Comparison of ENCODE assay signal across 8 mouse cellular contexts in genomic region chr2:27678836-27679480, GRCm38 (mm10). TPM values are rescaled to one million over a fixed set of nuclear protein-coding genes. Genes with fewer than 3 reads are reported as not detected.
A peak's percentile ranks its signal among the peaks of the same experiment; 100 is the strongest.
DNase-seq lines count a peak whose midpoint lies in the region; ATAC-seq lines count a peak whose summit lies in the region.

No protein-coding gene starts in this region.

- H3K4me1 ChIP-seq in lung, embryonic 16.5 days (replicated peaks; ENCODE audit: control insufficient read depth, insufficient read depth, low read length): peaks cover 54% of the 10 kb centered on the region
- peaks cover 42% of the 10 kb centered on the region for H3K4me1 ChIP-seq in limb, embryonic 11.5 days (ENCODE audit: control insufficient read depth, insufficient read depth, low read length)

- no peak for DNase-seq in lung, postnatal 36 days
- peak; percentile 31 to 61 for DNase-seq in heart, postnatal 36 days
- no peak for DNase-seq in limb, embryonic 11.5 days (ENCODE audit: low spot score)
- DNase-seq in retina, postnatal 1 day: peak; percentile 61
- no peak for DNase-seq in adrenal gland, adult (ENCODE audit: inconsistent age in 2 of 2, low spot score in 1 of 2)

- H3K4me3 ChIP-seq in lung, embryonic 16.5 days (ENCODE audit: low read length): peak overlapping the region; percentile 88
- peak overlapping the region; percentile 90 for H3K4me3 ChIP-seq in limb, embryonic 11.5 days (ENCODE audit: low read depth, low read length)

- no peaks in the 10 kb centered on the region for H3K27me3 ChIP-seq in lung, embryonic 16.5 days (ENCODE audit: control insufficient read depth, insufficient read depth, low read depth, low read length)
- no peaks in the 10 kb centered on the region for H3K27me3 ChIP-seq in limb, embryonic 11.5 days (ENCODE audit: control insufficient read depth, insufficient read depth, low read length)

- H3K4me2 ChIP-seq in lung, embryonic 16.5 days (ENCODE audit: low read depth, low read length): peak overlapping the region; percentile 75
- H3K4me2 ChIP-seq in limb, embryonic 11.5 days (ENCODE audit: low read depth, severe bottlenecking): peak overlapping the region; percentile 61

- WGBS in lung, embryonic 16.5 days: 28% methylated on average over 7 of the region's 7 CpGs
- WGBS in limb, embryonic 11.5 days: 42% methylated on average over 7 of the region's 7 CpGs

- H3K9me3 ChIP-seq in lung, embryonic 16.5 days (ENCODE audit: control insufficient read depth, low read length): no peaks in the 10 kb centered on the region
- no peaks in the 10 kb centered on the region for H3K9me3 ChIP-seq in limb, embryonic 11.5 days (ENCODE audit: control insufficient read depth, low read length)

- no peaks in the 10 kb centered on the region for H3K36me3 ChIP-seq in lung, embryonic 16.5 days (ENCODE audit: control insufficient read depth, insufficient read depth, low read length)
- no peaks in the 10 kb centered on the region for H3K36me3 ChIP-seq in limb, embryonic 11.5 days (ENCODE audit: control insufficient read depth, insufficient read depth, low read length)

- peak overlapping the region; percentile 97 for H3K27ac ChIP-seq in lung, embryonic 16.5 days (ENCODE audit: low read length)
- H3K27ac ChIP-seq in limb, embryonic 11.5 days (replicated peaks; ENCODE audit: low read depth, low read length): no peak overlapping the region

- ATAC-seq in lung, embryonic 16.5 days (ENCODE audit: low read depth): no peak
- no peak for ATAC-seq in limb, embryonic 11.5 days (ENCODE audit: insufficient number of reproducible peaks, low FRiP score, low TSS enrichment, low read depth)
- no peak for ATAC-seq in megakaryocyte-erythroid progenitor cell, adult 5-6 weeks (replicated peaks; ENCODE audit: low FRiP score, low TSS enrichment, poor library complexity, severe bottlenecking)
- no peak for ATAC-seq in erythroblast, adult 5-6 weeks (replicated peaks; ENCODE audit: low FRiP score, poor library complexity, severe bottlenecking)

- H3K9ac ChIP-seq in lung, embryonic 16.5 days (ENCODE audit: low read length): peak overlapping the region; percentile 98
- H3K9ac ChIP-seq in limb, embryonic 11.5 days (ENCODE audit: low read length): peak overlapping the region; percentile 95; the same call in 1 of the 2 replicates

- intact Hi-C loops in heart, postnatal 36 days (cut with DNase I): loop anchor here (2.0 to 5.0 kb wide), 3 partner anchors 54 to 127 kb away; no protein-coding TSS in a partner anchor

RNA-seq across cellular contexts. Expression of gene Rxra, which starts 2.7 kb away (rescaled TPM):
- polyA plus RNA-seq in lung, embryonic 16.5 days (2015; fragmentation: Nextera tagmentation; extraction: Ambion mirVana): 11.3 TPM in 2 replicates
- total RNA-seq in heart, postnatal 36 days (2021): 10 to 100 TPM; 52.8 to 53.8 TPM
- polyA plus RNA-seq in limb, embryonic 11.5 days (2014; fragmentation: Nextera tagmentation; extraction: Ambion mirVana): 8.7 TPM in 2 replicates
- 4.6 and 7.0 TPM in 2 replicates for total RNA-seq in megakaryocyte-erythroid progenitor cell, adult 5-6 weeks (2014; fragmentation: Nextera tagmentation)
- 2.8 and 8.0 TPM in 2 replicates for total RNA-seq in megakaryocyte-erythroid progenitor cell, adult 5-6 weeks (2017)
- total RNA-seq in erythroblast, adult 5-6 weeks (2015; ENCODE audit: low replicate concordance): 1.9 and 3.1 TPM in 2 replicates
- 2.3 and 4.6 TPM in 2 replicates for total RNA-seq in erythroblast, adult 5-6 weeks (2017; ENCODE audit: low replicate concordance)

Comparison
In these comparisons a context has a peak if more than half of its experiments do, and no peak if none do; other contexts are left out.
1. DNase-seq: peak in heart, postnatal 36 days (2 of 2) and retina, postnatal 1 day (single experiment); none in lung, postnatal 36 days (single experiment), limb, embryonic 11.5 days (single experiment) and adrenal gland, adult (0 of 2).
2. RNA of gene Rxra, which starts 2.7 kb away (total RNA-seq): 52.8 to 53.8 TPM in heart, postnatal 36 days; 2.8 to 8.0 TPM in megakaryocyte-erythroid progenitor cell, adult 5-6 weeks and 1.9 to 4.6 TPM in erythroblast, adult 5-6 weeks; every median in the first group is over 4 times any median in the second.